Mouse (Mus musculus): ENCODE data around the gene Rgs3.

Gene Rgs3

DNA sequence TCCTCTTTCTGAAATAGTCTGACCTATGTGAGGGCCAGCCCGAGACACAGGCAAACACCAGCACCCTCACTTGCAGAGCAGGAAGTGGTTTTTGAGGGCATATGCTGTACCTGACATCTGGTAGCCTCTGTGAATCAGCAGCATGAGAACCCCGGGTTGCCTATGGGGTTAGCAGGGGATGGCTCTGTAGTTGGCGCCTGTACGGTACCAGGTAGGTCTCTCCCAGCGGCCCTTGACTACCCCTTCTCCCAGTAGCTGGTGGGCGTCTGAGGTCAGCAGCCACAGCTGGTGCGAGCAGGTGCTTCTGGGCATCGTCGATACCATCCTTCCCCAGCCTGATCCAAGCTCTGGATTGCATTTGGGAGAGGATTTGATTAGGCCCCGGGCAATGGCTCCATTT, 125.6 kb downstream of the Rgs3 start:
- in situ Hi-C loops (cut with MboI): no loop called here

DNA sequence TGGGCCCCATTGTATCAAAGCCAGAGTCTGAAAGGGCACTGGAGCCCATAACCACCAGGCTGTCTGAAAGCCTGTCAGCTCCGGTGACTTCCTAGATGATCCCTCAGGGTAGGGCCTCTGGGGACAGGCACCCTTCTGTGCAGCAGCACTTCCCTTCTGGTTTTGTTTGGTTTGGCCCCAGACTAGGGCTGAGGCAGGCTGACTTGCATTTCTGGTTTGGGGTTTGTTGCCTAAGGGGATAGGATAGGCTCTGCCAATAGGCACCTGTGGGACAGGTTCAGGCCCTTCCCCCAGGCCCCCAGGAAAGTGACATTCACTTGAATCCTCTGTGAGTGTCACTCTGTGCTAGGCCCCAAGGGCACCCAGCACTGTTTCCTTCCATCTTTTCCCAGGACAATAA, 127.1 kb downstream of the Rgs3 start:
- in situ Hi-C loops (cut with MboI): no loop called here

DNA sequence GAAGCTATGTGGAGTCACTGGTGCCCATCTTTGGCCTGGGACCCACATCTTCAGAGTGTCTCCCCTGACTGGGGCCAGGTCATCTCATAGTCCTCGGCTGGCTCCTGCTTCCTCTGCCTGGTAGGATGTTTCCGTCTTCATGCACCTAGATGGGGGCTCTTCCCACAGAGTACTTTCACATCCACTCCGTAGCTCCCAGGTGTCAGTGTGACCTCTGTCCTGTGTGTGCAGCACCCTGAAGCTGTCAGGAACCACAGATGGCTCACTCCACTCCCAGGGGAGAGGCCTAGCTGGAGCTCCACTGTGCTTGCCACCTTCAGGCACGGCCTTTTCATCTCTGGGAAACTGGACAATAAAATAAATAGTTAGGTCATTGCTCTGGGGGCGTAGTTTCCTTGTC, 128.5 kb downstream of the Rgs3 start:
- in situ Hi-C loops (cut with MboI): no loop called here

DNA sequence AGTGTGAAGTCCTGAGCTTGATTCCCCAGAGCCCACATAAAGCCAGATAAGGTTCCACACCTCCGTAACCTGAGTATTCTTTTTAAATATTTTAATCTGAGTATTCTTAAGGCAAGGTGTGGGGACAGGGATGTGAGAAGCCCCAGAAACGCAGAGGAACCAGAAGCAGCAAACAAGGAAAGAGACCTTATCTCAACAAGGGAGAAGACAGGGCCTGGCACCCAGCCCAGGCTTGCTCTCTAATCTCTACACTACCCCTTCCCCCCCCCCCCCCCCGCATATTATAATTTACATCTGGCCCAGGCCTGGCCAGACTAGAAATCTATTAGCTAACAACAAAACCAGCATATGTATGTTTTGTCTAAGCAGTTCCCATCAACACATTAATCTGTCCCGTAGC, 131.3 kb downstream of the Rgs3 start:
- in situ Hi-C loops (cut with MboI): no loop called here

DNA sequence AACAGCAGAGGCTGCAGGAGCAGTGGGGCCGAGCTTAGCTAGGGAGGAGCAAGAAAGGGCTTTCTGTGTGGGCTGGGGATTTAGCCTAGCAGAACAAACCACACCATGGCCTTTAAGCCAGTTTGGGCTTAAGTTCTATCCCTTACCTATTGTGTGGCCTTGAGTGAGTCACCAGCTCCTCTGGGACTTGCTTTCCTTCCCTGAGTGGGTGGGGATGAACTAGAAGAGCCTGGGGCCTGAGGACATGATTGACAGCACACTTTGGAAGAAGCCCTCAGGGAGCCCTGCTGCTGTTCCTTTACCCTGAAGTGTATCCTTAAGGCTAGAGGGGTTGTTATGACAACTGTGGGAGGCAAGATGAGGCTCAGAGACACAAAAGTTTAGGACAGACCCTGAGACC, 132.0 kb downstream of the Rgs3 start:
- in situ Hi-C loops (cut with MboI): no loop called here

DNA sequence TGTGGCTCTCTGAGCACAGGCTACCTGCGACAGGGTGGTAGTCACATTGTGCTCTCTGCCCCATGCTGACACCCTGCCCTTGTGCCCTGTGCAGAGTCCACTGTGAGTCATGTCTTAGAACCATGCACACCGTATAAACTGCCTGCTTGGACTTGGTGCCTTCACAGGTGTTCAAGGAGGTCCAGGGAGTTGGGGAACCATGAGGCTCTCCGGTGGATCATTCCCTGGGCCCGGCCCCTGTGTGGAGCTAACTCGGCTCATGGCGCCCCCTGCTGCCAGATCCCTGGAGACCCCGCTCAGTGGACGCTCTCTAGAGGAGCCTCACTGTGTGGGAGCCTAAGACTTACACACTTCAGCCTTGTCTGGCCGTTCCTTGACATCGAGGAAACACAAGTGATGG, 134.2 kb downstream of the Rgs3 start:
- in situ Hi-C loops (cut with MboI): no loop called here

DNA sequence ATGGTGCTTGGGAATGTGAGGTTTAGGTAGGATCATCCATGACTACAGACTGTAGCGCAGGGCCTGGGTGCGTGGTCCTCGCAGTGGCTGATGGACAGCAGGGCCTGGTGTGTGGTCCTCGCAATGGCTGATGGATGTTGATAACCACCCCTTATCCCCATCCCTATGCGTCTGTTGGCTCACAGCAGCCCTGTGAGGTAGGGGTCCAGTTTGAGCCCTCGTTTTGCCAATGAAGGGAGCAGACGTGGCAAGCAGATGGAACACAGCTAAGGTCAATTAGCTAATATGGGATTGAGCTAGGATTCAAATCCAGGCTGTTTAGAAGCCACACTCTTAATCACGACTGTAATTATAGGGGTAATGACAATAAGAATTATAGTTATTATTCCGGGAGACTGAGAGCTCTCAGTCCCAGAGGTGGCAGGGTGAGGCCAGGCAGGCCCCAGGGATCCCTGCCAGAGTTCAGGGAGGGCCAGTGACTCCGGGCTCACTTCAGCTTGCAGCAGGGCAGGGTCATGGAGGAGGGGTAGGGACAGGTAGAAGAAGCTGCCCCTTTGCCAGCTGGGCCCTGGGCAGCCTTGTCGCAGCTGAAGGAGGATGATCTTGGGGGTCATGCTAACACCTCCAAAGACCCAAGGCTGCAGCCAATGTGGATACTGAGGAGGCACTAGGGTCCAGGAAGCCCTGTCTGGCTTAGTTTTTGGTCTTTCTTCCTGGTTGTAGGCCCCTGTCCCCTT, 135.2 kb downstream of the Rgs3 start:
- in situ Hi-C loops (cut with MboI): loop anchor here (5.0 kb wide), 1 partner anchor 138 kb away; the partner anchor contains the start of gene Rgs3

DNA sequence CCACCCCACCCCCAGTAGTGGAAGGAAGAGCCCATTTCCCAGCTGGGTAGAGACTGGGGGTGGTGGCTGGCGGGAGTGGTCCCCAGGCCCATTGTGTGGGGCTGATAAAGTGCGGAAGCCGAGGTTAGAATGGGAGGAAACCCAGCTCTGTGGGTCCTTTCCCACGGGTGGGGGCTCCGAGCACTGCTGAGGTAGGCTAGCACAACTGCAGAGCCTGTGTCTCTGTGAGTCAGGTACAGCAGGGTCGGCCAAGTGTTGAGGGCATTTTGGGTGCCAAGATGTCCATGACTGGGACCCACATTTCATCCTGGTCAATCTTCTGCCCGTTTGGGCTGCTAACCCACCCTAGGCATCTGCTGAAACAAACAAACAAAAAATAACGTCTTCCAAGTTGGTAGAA, 135.9 kb downstream of the Rgs3 start:
- in situ Hi-C loops (cut with MboI): loop anchor here (5.0 kb wide), 1 partner anchor 138 kb away; the partner anchor contains the start of gene Rgs3

DNA sequence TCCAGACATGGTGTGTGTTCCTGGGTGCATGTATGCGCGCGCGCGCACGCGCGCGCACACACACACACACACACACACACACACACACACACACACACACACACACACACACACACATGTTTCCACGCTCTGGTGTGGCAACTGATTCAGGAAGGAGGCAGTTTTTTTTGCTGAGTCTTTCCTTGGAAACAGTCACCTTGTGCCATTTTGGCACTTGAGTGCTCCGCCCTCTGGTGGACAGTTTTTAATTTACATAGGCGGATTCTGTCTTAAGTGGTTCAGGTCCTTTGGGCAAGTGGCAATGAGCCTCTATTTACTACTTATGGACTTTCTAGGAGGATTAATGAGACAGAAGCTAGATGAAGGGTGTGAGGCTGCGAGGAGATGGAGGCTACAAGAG, 136.3 kb downstream of the Rgs3 start:
- in situ Hi-C loops (cut with MboI): loop anchor here (5.0 kb wide), 1 partner anchor 139 kb away; the partner anchor contains the start of gene Rgs3

DNA sequence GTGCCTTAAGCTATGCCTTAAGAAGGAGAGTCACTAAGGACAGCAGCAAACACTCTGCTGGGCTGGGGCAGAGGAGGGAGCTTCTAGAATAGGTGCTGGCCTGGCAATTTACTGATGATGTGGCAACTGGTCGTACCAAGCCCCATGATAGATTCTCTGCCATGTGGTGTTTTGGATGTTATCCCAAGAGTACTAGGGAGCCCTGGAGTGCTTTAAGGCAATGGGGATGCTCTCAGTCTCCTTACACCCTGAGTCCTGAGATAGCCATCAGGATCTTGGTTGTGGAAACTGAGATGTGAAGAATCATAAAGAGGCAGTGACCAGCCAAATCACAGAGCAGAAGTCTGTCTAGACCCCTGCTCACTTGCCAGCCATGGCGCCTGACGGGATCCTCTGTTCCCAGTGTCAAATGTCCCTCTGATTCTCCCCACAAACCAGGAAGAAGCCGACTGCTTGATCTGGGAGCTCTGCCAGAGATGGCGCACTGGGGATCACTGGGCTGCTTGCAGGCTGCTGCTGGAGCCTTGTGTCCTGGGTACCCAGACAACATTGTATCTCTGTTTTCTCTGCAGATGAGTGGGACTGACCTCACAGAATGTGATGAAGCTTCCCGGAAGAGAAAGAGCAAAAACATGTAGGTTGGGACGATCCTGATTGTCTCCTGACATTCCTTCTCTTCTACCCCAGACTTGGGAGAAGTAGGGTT, 137.2 kb downstream of the Rgs3 start:
- in situ Hi-C loops (cut with MboI): loop anchor here (5.0 kb wide), 1 partner anchor 140 kb away; the partner anchor contains the start of gene Rgs3

DNA sequence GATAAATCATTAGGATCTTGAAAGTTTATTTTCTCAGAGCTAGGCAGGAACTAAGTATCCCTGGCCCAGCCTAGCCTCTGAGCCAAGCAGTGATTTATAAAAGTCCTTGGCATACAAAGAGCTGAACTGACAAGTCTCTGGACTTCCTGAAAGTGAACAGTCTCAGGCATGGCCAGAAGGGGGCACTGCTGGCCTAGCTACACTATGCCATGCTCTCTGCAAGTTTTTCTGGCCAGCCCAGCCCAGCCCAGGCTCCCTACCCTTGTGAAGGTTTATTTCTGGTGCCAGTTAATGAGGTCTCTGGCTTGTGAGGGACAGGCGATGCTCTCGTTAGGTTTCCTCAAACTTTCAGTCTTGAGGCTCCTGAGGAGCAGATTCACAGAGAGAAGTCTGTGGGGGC, 137.8 kb downstream of the Rgs3 start:
- in situ Hi-C loops (cut with MboI): loop anchor here (5.0 kb wide), 1 partner anchor 140 kb away; the partner anchor contains the start of gene Rgs3

DNA sequence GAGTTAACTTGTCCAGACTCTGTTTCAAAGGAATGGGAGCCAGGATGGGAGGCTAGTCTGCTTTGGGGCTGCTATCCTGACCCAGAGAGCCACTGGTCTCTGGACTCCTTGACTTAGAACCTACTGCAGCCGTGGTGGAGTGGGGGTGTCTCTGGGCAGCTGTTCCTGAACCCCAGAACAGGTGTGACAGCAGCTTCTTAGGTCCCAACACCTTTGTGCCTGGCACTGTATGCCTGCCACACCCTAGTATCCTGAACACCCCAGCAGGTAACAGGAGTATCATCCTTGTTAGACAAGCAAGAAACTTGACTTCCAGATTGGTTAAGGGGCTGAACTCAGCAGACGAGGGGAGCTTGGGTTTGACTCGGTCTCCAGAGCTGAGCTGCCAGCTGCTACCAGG, 138.9 kb downstream of the Rgs3 start:
- in situ Hi-C loops (cut with MboI): loop anchor here (5.0 kb wide), 1 partner anchor 141 kb away; the partner anchor contains the start of gene Rgs3

DNA sequence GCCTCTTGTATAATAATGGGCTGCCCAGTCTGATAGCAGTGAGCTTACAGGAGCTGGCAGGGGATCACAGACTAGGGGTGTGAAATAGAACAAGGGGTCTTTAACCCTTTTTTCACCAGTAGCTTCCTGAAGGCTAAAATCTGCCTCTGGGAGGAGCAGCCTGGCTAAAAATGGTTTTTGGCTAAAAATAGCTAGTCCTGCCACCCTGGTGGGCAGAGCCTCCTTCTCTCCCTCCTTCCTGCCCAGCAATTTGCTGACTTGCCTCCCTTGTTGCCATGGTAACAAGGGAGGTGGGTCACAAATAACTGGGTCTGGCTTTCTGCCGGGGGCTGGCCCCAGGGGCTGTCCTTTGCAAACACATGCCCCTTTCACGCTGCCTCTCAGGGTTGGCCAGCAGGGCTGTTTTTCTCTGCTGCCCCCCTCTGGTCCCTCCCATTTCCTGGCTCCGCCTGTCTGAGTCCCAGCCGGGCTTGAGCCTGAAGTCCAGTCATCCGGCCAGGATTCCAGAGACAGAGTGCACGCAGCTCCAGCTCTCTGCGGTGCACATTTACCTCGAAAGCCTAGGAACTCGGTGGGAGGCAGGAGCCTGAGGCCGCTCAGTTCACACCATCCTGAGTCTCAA, 139.7 kb downstream of the Rgs3 start:
- in situ Hi-C loops (cut with MboI): loop anchor here (5.0 kb wide), 1 partner anchor 142 kb away; the partner anchor contains the start of gene Rgs3

DNA sequence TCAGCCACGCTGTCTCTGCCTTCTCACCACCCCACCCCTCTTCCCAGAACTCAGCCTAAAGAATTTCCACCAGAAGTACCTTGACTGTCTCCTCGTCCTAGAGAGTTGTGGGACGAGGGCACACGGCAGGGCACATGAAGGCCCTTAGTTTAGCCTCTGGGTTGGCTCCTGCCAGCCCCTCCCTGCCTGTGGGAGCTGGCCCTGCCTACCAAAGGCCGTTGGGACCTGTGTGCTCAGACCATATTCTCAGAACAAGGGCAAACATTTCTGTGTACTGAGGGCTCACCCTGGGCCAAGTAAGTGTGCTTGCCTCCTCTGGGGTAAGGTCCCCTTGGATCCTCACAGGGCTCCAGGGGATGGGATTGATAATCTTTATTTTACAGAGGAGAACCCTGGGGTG, 140.8 kb downstream of the Rgs3 start:
- in situ Hi-C loops (cut with MboI): no loop called here

DNA sequence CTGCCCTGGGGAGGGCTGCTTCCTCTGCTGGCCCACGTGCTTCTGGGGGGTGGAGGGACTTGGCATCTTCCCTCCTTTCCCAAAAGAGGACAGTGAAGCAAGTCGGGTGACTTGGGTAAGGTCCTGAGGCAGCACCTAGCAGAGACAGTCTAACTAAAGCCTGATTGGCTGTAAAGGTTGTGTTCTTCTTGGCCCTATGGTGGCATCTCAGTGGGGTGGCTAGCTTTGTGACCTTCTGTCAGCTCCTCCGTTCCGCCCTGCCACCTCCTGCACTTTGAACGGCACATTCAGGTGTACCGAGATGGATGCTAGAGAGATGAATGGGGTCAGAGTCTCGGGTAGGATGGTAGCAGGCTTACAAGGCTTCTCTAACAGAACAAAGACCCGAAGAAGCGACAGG, 143.5 kb downstream of the Rgs3 start:
- in situ Hi-C loops (cut with MboI): no loop called here

DNA sequence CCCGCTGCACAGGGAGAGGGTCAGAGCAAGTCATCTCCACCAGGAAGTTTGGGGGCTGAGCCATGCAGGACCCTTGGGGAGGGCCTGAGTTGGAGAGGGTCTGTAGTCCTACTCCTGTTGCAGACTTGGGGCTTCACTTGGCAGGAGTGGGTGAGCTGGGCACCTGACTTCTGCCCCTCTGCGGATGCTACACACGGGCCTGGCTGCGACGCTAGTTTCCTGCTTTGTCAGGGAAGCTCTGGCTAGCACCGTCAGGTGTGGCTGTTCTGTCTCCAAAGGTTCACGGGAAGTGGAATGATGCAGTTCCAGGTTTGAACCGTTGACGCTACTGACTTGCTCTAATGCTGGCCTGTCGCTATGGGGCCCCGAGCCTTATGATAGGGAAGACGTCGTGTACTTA, 144.6 kb downstream of the Rgs3 start:
- in situ Hi-C loops (cut with MboI): no loop called here

DNA sequence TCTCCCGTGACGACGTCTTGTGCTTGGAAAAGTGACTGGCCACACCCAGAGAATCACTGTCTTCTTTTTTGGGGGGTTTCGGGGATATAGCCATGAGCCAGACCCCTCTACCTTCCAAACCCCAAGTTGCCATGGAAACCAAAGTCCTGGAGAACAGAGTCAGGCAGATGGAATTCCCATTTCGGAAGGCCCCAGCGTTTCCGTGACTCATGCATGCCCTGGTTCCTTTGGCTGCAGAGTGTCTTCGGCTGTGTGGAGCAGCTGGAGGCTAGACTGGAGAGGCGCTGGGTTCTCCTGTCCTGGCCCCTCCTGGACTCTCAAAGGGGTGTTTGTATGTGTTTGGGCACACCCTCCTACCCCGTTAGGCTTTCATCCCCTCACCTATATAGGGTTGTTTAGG, 145.4 kb downstream of the Rgs3 start:
- in situ Hi-C loops (cut with MboI): no loop called here

DNA sequence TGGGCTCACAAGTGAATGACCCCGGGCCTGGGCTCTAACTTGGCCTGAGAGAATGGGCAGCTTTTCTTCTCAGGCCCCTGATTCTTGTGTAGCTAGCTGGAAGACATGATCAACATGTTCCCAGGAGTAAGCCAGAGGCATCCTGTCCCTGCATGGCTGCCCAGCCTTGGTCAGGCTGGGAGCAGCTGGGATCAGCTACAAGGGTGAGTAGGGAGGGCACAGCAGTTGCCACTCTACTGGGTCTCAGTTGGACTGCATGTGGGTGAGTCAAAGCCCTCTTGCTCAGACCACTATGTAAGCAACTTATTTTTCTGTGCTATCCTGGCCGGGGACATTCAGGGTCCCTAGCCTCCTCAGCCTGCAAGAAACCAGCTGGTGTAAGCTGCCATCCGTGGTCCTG, 146.1 kb downstream of the Rgs3 start:
- in situ Hi-C loops (cut with MboI): no loop called here

DNA sequence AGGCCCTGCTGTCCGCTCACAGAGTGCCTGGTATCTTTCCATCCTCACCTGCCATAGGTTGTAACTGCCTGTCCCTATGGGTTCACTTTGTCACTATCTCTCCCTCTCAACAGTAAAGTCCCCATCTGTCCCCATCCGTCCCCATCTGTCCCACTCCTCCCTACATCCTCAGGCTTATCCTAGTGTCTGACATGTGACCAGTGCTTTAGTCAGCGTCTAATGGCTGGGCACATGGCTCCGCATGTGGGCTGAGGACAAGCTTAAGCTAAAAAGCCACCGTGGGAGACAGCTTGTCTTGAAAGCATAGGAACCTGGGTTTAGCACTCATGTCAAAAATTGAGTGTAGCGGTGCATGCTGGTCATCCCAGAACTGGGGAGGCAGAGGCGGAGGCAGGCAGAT, 148.4 kb downstream of the Rgs3 start:
- in situ Hi-C loops (cut with MboI): no loop called here

DNA sequence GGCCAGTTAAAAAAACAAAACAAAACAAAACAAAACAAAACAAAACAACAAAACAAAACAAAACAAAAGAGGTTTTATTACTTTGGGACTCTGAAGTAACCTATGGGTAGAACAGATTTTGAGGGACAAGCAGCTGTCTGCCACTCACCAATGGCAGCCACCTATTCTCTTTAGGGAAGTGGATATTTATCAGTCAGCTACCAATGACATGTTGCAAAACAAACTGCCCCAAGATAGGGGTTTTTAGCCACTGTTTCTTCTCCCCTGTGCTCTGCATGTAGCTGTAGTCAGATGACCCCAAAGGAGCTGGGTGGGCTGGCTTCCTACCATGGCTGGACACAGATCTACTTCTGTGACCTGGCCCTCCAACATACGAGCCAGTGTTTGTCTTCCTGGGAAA, 149.3 kb downstream of the Rgs3 start:
- in situ Hi-C loops (cut with MboI): no loop called here

DNA sequence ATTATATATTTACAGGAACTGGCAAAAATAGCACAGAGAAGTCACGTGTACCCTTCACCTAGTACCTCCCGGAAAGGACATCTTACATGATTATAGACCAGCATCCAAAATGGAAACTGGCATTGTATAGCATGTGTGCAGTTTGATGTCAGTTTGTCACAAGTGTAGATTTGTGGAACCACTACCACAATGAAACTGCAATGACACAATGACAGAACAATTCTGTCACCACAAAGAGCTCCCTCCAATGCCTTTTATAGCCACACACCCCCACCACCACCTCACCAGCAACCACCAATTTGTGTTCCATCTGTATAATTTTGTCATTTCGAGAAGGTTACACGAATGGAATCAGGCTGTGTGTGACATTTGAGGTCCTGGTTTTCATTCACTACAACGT, 149.8 kb downstream of the Rgs3 start:
- in situ Hi-C loops (cut with MboI): no loop called here

DNA sequence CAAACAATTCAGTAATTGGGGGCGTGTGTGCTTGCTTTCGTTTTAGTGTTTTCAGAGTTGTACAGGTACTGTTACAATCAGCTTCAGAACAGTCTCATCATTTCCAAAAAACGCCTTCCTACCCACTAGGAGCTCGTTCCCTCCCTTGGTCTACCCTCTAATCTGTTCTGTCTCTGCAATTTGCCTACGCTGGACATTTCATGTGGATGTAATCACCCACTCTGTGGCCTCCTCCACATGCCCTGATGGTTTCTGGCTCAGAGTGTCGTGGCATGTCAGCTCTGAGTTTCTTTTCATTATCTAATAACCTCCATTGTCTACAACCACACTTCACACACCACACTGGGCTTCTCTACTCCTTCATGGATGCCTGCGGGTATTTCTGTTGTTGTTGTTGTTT, 151.5 kb downstream of the Rgs3 start:
- in situ Hi-C loops (cut with MboI): no loop called here

DNA sequence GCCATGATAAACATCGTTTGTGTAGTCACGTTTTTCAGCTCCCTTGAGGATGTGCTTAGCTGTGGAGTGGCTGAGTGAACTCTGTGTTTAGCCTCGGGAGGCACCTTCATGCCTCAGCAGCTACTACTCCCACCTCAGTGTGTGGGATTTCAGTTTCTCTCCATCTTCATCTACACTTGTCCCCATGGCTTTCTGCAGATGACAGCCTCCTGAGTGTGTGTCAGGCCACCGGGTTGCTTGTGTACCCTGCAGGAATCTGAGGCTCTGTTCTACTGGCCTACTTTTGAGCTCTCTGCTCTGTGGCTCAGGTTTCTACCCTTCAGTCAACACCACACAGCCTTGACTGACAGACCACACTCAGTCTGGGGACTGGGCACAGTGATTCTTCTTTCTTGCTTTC, 151.9 kb downstream of the Rgs3 start:
- in situ Hi-C loops (cut with MboI): no loop called here
